Mouse (Mus musculus): ENCODE results near the gene Gnai2.

- TF ChIP-seq CTCF (IDR thresholded peaks at IDR 0.05; ENCODE audit: borderline replicate concordance, insufficient read depth, low read length) (no peak), POLR2A (IDR thresholded peaks at IDR 0.05; ENCODE audit: low read depth, low read length) (no peak)
These were observed 32.8 kb upstream of the Gnai2 start for GRCm38 (mm10) chr9:107668011-107668410.

Data from embryonic fibroblast, embryonic 13.5 days (primary cell).